Mouse (Mus musculus) embryonic fibroblast, embryonic 13.5 days (primary cell): ENCODE measurements at regions not wholly inside any gene's neighbourhood (a gene's known extent, or its start where the extent isn't known, plus 50 kb on each side); places are given as distances from the start of the nearest gene placed in this dataset.

Experiments
- CTCF ChIP-seq: IDR thresholded peaks from 2 replicates; pipeline ENCODE4 v1.5.1; 2011; ENCODE audit warnings: mild to moderate bottlenecking, control low read depth, low read length, moderate library complexity, borderline replicate concordance; ENCODE audit not compliant: insufficient read depth
- POLR2A ChIP-seq: IDR thresholded peaks from 2 replicates; pipeline ENCODE4 v1.6.1; 2011; ENCODE audit warnings: low read depth, mild to moderate bottlenecking, control low read depth, low read length, moderate library complexity

- TF ChIP-seq CTCF (no peak), POLR2A (no peak)
Measured at GRCm38 (mm10) chr1:193668841-193669240, 298.7 kb upstream of the Camk1g start.
